Mouse (Mus musculus): ENCODE data around the gene Adam8. TPM values are rescaled to one million over a fixed set of nuclear protein-coding genes. Genes with fewer than 3 reads are reported as not detected.
A peak's percentile ranks its signal among the peaks of the same experiment; 100 is the strongest.

Gene Adam8
- polyA plus RNA-seq, 1 experiment: 55.1 TPM

DNA sequence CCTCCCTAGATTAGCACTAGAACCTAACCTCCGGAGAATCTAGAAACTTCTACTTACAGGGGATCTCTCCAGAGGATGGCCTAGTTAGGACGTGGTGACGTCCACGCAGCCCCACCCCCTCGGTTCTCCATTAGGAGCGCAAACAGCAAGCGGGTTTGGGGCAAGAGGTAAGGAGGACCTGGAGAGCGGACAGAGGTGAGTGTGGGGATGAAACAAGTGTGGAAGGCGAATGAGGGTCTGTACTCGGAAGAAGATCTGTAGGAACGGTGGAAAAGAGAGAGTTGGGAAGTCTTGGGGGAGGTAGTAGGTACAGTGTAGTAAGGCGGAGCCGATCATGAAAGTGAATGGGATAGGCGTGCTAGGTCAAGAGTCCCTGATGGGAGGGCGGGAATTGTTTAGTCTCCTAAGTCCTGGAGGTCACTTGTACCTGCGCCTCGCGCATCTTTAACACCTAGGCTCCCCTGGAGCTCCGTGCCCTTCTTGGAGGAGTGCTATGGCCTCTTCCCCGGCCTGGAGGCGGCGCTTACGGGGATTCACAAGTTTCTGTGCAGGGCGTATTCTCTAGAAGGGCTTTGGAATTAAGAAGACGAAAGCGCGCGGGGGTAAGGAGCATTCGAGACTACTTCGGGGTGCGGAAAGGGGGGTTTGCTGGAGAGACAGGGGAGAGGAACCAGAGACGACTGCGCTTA is 41.9 kb downstream of the Adam8 start:
- Histone ChIP-seq H3K4me1 (ENCODE audit: control insufficient read depth, insufficient read depth, low read length) (no peaks in the 10 kb centered on the region; the same call in 1 of the 2 replicates), H3K4me3 (replicated peaks; ENCODE audit: control insufficient read depth, low read depth, low read length) (peak overlapping the region; percentile 79), H3K27ac (ENCODE audit: control insufficient read depth, insufficient read depth, low read depth, low read length, poor library complexity) (peak overlapping the region; percentile 71)
- WGBS: under 1% methylated on average over 33 of the region's 33 CpGs
- TF ChIP-seq CTCF (IDR thresholded peaks at IDR 0.05; ENCODE audit: control insufficient read depth, insufficient read depth, low read length) (no peak), POLR2A (IDR thresholded peaks at IDR 0.05; ENCODE audit: borderline replicate concordance, control insufficient read depth, low read depth, low read length) (no peak)

DNA sequence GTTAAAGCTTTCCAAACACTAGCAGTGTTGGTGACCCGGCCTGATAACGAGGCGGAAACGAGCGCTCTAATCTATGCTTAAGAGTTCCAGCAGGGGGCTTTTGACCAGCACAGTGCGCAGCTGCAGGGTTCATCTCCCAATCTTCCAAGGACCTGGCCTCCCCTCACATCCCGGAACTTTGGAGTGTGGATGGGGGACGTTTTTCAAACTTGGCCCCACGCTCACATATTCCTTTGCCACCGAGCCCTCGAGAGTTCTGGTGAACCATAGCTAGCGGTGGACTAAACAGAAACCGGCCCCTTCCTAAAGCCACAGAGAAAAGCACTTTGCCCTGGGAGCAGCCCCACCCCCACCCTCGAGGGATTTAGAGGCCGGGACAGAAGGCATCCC is 42.5 kb downstream of the Adam8 start:
- under 1% methylated on average over 15 of the region's 15 CpGs for WGBS
- Histone ChIP-seq H3K4me1 (ENCODE audit: control insufficient read depth, insufficient read depth, low read length) (no peaks in the 10 kb centered on the region; the same call in 1 of the 2 replicates), H3K27ac (ENCODE audit: control insufficient read depth, insufficient read depth, low read depth, low read length, poor library complexity) (no peak overlapping the region), H3K4me3 (replicated peaks; ENCODE audit: control insufficient read depth, low read depth, low read length) (peak overlapping the region; percentile 79)
- TF ChIP-seq CTCF (IDR thresholded peaks at IDR 0.05; ENCODE audit: control insufficient read depth, insufficient read depth, low read length) (peak; percentile 46; the same call in 1 of the 2 replicates), POLR2A (IDR thresholded peaks at IDR 0.05; ENCODE audit: borderline replicate concordance, control insufficient read depth, low read depth, low read length) (no peak)

DNA sequence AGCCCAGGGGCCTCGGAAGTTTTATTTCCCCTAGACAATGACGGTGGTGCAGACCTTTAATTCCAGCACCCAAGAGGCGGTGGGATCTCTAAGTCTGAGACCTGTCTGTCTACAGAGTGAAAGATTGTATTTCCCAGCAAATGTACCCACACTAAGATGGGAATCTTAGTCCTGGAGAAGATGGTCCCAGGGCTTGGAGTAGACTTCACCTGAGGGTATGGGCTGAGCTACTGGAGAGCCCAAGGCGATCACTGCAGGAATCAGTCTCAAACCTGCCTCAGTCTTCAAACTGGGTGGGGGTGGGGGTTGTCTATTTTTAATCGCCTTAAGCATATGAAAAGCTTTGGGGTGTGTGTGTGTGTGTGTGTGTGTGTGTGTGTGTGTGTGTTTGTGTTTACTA is 46.3 kb downstream of the Adam8 start:
- H3K27ac ChIP-seq (ENCODE audit: control insufficient read depth, insufficient read depth, low read depth, low read length, poor library complexity): no peak overlapping the region
- H3K4me1 ChIP-seq (ENCODE audit: control insufficient read depth, insufficient read depth, low read length): no peaks in the 10 kb centered on the region; the same call in 1 of the 2 replicates
- TF ChIP-seq POLR2A (IDR thresholded peaks at IDR 0.05; ENCODE audit: borderline replicate concordance, control insufficient read depth, low read depth, low read length) (no peak), CTCF (IDR thresholded peaks at IDR 0.05; ENCODE audit: control insufficient read depth, insufficient read depth, low read length) (no peak)
- H3K4me3 ChIP-seq (replicated peaks; ENCODE audit: control insufficient read depth, low read depth, low read length): no peak overlapping the region
- 67% methylated on average over 5 of the region's 5 CpGs for WGBS

DNA sequence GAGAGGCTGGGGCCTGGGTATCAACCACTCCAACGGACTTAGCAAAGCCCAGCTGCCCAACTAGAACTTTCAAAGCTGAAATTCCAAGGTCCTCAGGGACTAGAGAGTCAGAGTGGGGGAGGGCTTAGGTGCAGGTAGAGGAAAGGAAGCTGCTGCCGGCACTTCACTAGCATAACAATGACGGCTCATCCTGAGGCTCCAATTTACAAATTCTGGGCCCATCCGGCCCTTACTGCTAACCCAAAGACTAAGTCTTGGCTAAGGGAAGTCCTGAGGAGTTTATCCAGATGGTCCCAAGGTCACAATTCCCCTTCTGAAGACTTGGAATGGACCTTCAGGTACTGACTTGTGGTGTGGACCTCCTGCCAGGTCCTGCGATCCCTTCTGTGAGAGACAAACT is 46.8 kb downstream of the Adam8 start:
- no peaks in the 10 kb centered on the region; the same call in 1 of the 2 replicates for H3K4me1 ChIP-seq (ENCODE audit: control insufficient read depth, insufficient read depth, low read length)
- WGBS: 60% methylated on average over 5 of the region's 5 CpGs
- H3K27ac ChIP-seq (ENCODE audit: control insufficient read depth, insufficient read depth, low read depth, low read length, poor library complexity): no peak overlapping the region
- H3K4me3 ChIP-seq (replicated peaks; ENCODE audit: control insufficient read depth, low read depth, low read length): no peak overlapping the region
- TF ChIP-seq CTCF (IDR thresholded peaks at IDR 0.05; ENCODE audit: control insufficient read depth, insufficient read depth, low read length) (no peak), POLR2A (IDR thresholded peaks at IDR 0.05; ENCODE audit: borderline replicate concordance, control insufficient read depth, low read depth, low read length) (no peak)

DNA sequence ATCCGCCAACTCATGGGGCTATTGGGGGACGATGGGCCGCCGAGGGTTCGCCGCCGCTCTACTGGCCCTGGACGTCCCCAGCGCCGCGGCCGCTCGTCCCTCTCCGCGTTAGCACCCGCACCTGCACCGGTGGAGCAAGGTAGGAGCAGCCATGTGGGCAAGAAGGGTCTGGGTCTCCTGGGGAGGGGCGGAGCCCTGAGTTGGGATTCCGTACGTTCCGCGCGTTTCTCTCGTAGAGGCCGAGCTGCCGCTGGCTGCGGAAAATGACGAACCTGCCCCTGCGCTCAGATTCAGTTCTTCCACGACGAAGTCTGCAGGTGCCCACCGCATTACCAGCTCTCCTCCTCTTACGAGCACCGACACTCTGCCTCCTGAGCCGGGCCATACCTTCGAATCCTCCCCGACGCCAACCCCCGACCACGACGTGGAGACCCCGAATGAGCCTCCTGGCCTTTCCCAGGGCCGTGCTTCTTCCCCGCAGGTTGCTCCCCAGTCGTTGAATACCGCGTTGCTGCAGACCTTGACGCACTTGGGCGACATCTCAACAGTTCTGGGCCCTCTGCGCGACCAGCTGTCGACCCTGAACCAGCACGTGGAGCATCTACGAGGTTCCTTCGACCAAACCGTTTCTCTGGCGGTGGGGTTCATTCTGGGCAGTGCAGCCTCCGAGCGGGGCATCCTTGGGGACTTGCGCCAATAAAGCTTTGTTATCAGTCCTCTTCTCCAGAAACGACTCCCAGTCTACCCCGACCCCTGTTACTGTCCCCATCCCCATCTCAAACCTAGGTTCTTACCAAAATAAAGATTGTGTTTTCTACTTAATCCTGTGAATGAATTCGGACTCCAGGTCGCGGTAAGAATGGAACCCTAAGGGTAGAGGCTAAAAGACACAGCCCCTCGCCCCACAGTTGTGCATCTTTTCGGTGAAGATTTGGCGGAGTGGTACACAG is 47.8 kb downstream of the Adam8 start:
- Histone ChIP-seq H3K4me3 (replicated peaks; ENCODE audit: control insufficient read depth, low read depth, low read length) (no peak overlapping the region), H3K27ac (ENCODE audit: control insufficient read depth, insufficient read depth, low read depth, low read length, poor library complexity) (no peak overlapping the region), H3K4me1 (ENCODE audit: control insufficient read depth, insufficient read depth, low read length) (no peaks in the 10 kb centered on the region; the same call in 1 of the 2 replicates)
- WGBS: 9% methylated on average over 68 of the region's 68 CpGs
- TF ChIP-seq CTCF (IDR thresholded peaks at IDR 0.05; ENCODE audit: control insufficient read depth, insufficient read depth, low read length) (no peak), POLR2A (IDR thresholded peaks at IDR 0.05; ENCODE audit: borderline replicate concordance, control insufficient read depth, low read depth, low read length) (no peak)

DNA sequence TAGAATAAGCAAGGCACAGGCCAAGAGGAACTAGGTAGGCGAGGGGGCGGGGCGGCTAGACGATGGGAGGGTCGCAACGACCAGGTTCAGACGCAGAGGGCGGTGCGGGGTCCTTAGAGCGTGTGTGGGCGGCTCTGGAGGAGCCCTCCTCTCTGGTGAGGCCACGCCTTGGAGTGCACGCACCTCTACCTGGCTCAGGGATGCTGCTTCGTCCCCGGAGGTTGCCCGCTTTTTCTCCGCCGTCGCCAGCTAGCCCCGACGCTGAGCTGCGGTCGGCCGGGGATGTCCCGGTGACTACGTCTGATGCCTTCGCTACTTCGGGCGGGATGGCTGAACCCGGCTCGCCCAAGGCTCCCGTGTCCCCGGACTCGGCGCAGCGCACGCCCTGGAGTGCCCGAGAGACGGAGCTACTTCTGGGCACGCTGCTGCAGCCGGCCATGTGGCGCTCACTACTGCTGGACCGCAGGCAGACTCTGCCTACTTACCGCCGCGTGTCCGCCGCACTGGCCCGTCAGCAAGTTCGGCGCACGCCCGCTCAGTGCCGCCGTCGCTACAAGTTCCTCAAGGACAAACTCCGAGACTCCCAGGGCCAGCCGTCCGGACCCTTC is 48.6 kb downstream of the Adam8 start, which contains the start of gene Utf1:
TSS of gene Utf1 (plus strand) at position 116 of the 608 bp plus-strand sequence.
- WGBS: 1% methylated on average over 59 of the region's 59 CpGs
- Histone ChIP-seq H3K27ac (ENCODE audit: control insufficient read depth, insufficient read depth, low read depth, low read length, poor library complexity) (no peak within 1 kb of the TSS), H3K4me1 (ENCODE audit: control insufficient read depth, insufficient read depth, low read length) (no peaks in the 10 kb centered on the region; the same call in 1 of the 2 replicates), H3K4me3 (replicated peaks; ENCODE audit: control insufficient read depth, low read depth, low read length) (no peak within 1 kb of the TSS)
- no peak for TF ChIP-seq CTCF (IDR thresholded peaks at IDR 0.05; ENCODE audit: control insufficient read depth, insufficient read depth, low read length)
- TF ChIP-seq POLR2A (IDR thresholded peaks at IDR 0.05; ENCODE audit: borderline replicate concordance, control insufficient read depth, low read depth, low read length): no peak

DNA sequence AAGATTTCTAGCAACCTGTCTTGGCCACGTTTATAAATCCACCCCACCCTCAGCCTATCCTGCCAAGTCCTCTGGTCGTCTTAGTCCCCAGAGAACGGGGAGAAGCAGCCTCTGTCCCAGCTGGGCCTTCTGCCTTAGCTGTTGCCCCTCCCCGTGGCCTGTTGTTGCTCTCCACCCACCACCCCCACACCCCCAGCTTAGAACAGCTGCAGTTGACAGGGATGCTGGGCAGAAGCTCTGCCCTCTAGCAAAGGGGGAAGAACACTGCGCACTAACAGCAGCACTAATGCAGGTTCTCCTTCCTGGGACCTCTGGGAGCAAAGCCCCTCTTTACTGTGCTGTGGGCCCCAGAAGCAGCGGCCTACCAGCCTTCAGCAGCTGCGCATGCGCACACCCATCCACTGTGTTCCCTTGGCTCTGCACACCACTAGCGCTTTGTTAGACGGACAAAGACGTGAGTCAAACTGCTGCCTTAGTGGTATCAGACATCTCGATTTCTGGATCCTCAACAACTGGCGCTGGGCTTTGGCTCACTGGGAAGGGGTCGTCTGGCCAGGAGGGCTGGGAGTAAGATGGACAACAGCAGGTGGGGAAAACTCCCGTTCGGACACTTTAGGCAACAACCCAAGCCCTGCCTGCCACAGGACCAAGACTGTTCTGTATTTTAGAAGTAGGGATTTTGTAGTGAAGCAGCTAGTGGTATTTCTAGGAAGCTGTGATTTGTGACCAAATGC is 51.7 kb downstream of the Adam8 start:
- no peak for TF ChIP-seq CTCF (IDR thresholded peaks at IDR 0.05; ENCODE audit: control insufficient read depth, insufficient read depth, low read length)
- no peak for TF ChIP-seq POLR2A (IDR thresholded peaks at IDR 0.05; ENCODE audit: borderline replicate concordance, control insufficient read depth, low read depth, low read length)
- WGBS: 71% methylated on average over 16 of the region's 16 CpGs

More for the DNA sequence above, 51.7 kb downstream of the Adam8 start:
- Histone ChIP-seq H3K27ac (ENCODE audit: control insufficient read depth, insufficient read depth, low read depth, low read length, poor library complexity) (no peak overlapping the region), H3K4me1 (ENCODE audit: control insufficient read depth, insufficient read depth, low read length) (no peaks in the 10 kb centered on the region), H3K4me3 (replicated peaks; ENCODE audit: control insufficient read depth, low read depth, low read length) (no peak overlapping the region)

Measured in bone marrow, adult 2 months (tissue).